In genomic region chr5:117103194-117103929, GRCm38 (mm10) we compare ENCODE assay signal across 14 mouse cellular contexts.
"Had no signal": no experiment of that assay in that cellular context is flagged by ENCODE, and none has a peak within 500 bp of the region (broad histone marks: within the 10 kb centered on the region; RNA-seq: fewer than 3 reads in every experiment).

No protein-coding gene starts in this region.

- H3K27me3 ChIP-seq: limb, embryonic 13.5 days; midbrain, embryonic 15.5 days; neural tube, embryonic 13.5 days; stomach, embryonic 15.5 days had no signal

- H3K4me2 ChIP-seq: limb, embryonic 13.5 days; midbrain, embryonic 15.5 days; neural tube, embryonic 13.5 days; stomach, embryonic 15.5 days had no signal

- DNase-seq: kidney, postnatal 36 days; left cerebral cortex, postnatal 4 days; lung, adult 18-20 months; lung, postnatal 36 days; right cerebral cortex, postnatal 14 days; thymus, adult 2 months; thymus, postnatal 36 days had no signal

- H3K27ac ChIP-seq: kidney, postnatal 0 days; limb, embryonic 13.5 days; liver, embryonic 14.5 days; midbrain, embryonic 10.5 days; midbrain, embryonic 15.5 days; neural tube, embryonic 13.5 days; stomach, embryonic 15.5 days had no signal

- H3K4me3 ChIP-seq: limb, embryonic 13.5 days; midbrain, embryonic 10.5 days; midbrain, embryonic 15.5 days; neural tube, embryonic 13.5 days; stomach, embryonic 15.5 days had no signal

- H3K4me1 ChIP-seq: limb, embryonic 13.5 days; midbrain, embryonic 15.5 days; neural tube, embryonic 13.5 days; stomach, embryonic 15.5 days had no signal

- H3K9ac ChIP-seq: limb, embryonic 13.5 days; liver, embryonic 14.5 days; midbrain, embryonic 15.5 days; neural tube, embryonic 13.5 days; stomach, embryonic 15.5 days had no signal

- ATAC-seq: midbrain, embryonic 15.5 days had no signal

- H3K9me3 ChIP-seq: limb, embryonic 13.5 days; midbrain, embryonic 10.5 days; midbrain, embryonic 15.5 days; neural tube, embryonic 13.5 days; stomach, embryonic 15.5 days had no signal
